Mouse (Mus musculus) embryonic fibroblast, embryonic 13.5 days (primary cell): ENCODE measurements around the gene Med18.

Experiments
- CTCF ChIP-seq: IDR thresholded peaks from 2 replicates; pipeline ENCODE4 v1.5.1; 2011; ENCODE audit warnings: mild to moderate bottlenecking, control low read depth, low read length, moderate library complexity, borderline replicate concordance; ENCODE audit not compliant: insufficient read depth
- POLR2A ChIP-seq: IDR thresholded peaks from 2 replicates; pipeline ENCODE4 v1.6.1; 2011; ENCODE audit warnings: low read depth, mild to moderate bottlenecking, control low read depth, low read length, moderate library complexity

- TF ChIP-seq CTCF = no peak
- TF ChIP-seq POLR2A = no peak
Measured at GRCm38 (mm10) chr4:132427493-132427892, 36.2 kb downstream of the Med18 start.
